Mouse (Mus musculus) forebrain, embryonic 15.5 days (tissue): ENCODE measurements at regions not wholly inside any gene's neighbourhood (a gene's known extent, or its start where the extent isn't known, plus 50 kb on each side); places are given as distances from the start of the nearest gene placed in this dataset.

Experiments used
- ATAC-seq: fragments of 200-750 bp; cut with Nextera tagmentation; replicated peaks from 2 replicates; pipeline ENCODE4 v1.8.0; 2017; ENCODE audit warnings: mild to moderate bottlenecking, moderate TSS enrichment, moderate library complexity
- H3K27ac ChIP-seq: fragments of 300-500 bp; sonication (generic); replicated peaks from 2 replicates; pipeline ENCODE4 v1.5.1; 2015; ENCODE audit warnings: mild to moderate bottlenecking, inconsistent platforms
- H3K27me3 ChIP-seq: fragments of 300-500 bp; sonication (generic); 2 replicates; pipeline ENCODE4 v1.6.1; 2015; ENCODE audit warnings: inconsistent platforms
- H3K36me3 ChIP-seq: fragments of 300-500 bp; sonication (generic); 2 replicates; pipeline ENCODE4 v1.6.1; 2015; ENCODE audit warnings: mild to moderate bottlenecking, inconsistent platforms
- H3K4me1 ChIP-seq: fragments of 300-500 bp; sonication (generic); 2 replicates; pipeline ENCODE4 v1.6.1; 2015; ENCODE audit warnings: inconsistent platforms
- H3K4me2 ChIP-seq: fragments of 300-500 bp; sonication (generic); replicated peaks from 2 replicates; pipeline ENCODE4 v1.6.1; 2015; ENCODE audit warnings: mild to moderate bottlenecking, inconsistent platforms
- H3K4me3 ChIP-seq: fragments of 300-500 bp; sonication (generic); 2 replicates; pipeline ENCODE4 v1.5.1; 2015; ENCODE audit warnings: mild to moderate bottlenecking, inconsistent platforms
- H3K9ac ChIP-seq: fragments of 300-500 bp; sonication (generic); replicated peaks from 2 replicates; pipeline ENCODE4 v1.6.1; 2015; ENCODE audit warnings: mild to moderate bottlenecking, inconsistent platforms
- H3K9me3 ChIP-seq: fragments of 300-500 bp; sonication (generic); 2 replicates; pipeline ENCODE4 v1.6.1; 2016; ENCODE audit warnings: inconsistent platforms
- WGBS: fragments of 180-500 bp; shearing (Covaris S2); methylation state at CpG from one replicate; pipeline ENCODE4 v1.1.7; 2015; ENCODE audit warnings: mixed read lengths; 5-methylcytosine and 5-hydroxymethylcytosine counted together

DNA sequence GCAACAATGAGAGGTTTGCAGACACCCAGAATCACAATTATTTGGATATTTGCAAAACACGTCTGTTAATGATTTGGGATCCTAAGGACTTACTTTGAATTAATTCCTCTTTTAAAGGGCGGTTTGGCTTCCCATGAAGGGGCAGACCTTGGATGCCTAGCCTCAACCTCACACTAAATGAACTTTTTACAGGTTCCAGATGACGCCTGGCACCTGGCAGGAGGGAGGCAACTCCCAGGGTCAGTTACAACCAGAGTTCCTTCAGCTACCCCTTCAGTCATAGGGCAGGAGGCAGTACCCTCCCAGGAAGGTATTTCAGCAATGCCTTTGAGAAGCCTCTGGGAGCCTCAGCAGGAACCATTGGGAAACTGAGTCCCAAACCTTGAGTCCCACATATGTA lies 57.9 kb upstream of the Stx18 start:
- no peak overlapping the region for H3K4me3 ChIP-seq
- no peak for ATAC-seq
- H3K27me3 ChIP-seq: no peaks in the 10 kb centered on the region
- H3K9ac ChIP-seq: no peak overlapping the region
- no peak overlapping the region for H3K27ac ChIP-seq
- WGBS: 87% methylated on average over 3 of the region's 3 CpGs
- H3K36me3 ChIP-seq: no peaks in the 10 kb centered on the region
- H3K4me2 ChIP-seq: no peak overlapping the region
- no peaks in the 10 kb centered on the region for H3K4me1 ChIP-seq
- no peaks in the 10 kb centered on the region for H3K9me3 ChIP-seq

DNA sequence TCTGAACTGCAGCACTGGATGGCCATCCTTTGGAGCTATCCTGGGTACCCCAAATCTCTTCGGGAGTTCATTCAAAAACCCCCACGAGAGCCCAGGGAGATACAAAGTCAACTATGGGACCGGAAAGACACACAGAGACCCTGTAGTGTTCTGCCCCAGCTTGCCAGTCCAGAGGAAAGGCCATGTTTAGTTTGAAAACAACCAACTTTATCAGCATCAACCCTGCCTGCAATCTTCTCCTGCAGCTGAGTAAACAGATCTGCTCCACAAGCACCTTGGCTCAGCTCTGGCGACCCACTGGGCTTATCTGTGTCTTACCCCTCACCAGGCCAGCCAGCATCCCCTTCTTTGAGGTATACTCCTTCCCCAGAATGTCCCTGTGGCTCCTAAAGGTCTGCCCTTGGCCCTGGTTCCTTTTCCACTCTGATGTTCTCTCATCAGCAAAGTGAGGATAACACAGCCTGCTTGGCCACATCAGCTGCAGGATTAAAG lies 61.6 kb upstream of the Stx18 start:
- ATAC-seq: no peak
- WGBS: 76% methylated on average over 4 of the region's 4 CpGs
- Histone ChIP-seq H3K9ac (no peak overlapping the region), H3K36me3 (no peaks in the 10 kb centered on the region), H3K4me3 (no peak overlapping the region), H3K27ac (no peak overlapping the region), H3K27me3 (no peaks in the 10 kb centered on the region), H3K4me2 (no peak overlapping the region), H3K9me3 (no peaks in the 10 kb centered on the region), H3K4me1 (no peaks in the 10 kb centered on the region)

DNA sequence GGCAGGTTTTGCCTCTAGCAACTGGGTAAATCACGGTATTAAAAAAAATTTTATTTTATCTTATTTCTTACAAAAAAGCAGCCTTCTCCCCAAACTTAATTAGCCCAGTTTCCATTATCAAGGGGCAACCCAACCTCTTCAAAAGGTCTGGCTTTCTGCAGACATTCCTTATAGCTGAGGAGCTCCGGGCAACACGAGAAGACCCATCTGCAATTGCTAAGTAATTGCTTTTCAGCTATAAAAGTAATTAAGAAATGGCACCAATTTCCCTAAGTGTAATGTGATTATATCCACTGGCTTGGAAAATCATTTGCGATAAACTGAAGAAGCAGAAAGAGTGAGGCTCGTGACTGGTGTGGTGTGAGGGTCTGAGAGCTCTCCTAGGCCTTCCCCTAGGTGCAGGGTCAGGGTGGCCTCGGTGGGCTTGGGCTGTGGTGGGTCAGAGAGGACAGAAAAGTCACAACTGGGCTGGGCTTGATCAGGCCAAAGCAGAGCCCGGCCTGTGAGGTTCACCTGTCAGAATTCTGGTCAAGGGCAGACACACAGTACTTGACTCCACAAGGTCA lies 65.5 kb upstream of the Stx18 start:
- ATAC-seq: no peak

DNA sequence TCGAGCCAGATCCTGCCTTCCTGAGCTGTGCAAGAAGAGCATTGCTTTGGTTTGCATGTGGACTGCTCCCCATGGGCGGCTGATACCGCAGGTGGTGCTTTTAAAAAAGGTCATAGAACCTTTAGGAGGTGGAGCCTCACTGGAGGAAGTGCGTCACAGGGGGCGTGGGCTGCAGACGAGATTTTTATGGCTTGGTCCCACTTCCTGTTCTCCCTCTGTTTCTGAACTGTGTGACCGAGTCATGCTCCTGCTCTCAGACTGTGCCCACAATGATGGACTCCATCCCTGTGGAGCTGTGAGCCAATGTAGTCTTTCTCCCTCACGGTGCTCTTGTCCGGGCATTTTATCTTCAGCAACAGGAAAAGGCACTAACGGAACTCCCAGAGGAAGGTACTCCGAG lies 66.8 kb upstream of the Stx18 start:
- Histone ChIP-seq H3K9ac (no peak overlapping the region), H3K36me3 (no peaks in the 10 kb centered on the region), H3K27me3 (peaks cover 25% of the 10 kb centered on the region), H3K4me3 (no peak overlapping the region), H3K4me1 (no peaks in the 10 kb centered on the region; the same call in 1 of the 2 replicates), H3K27ac (no peak overlapping the region), H3K9me3 (no peaks in the 10 kb centered on the region), H3K4me2 (no peak overlapping the region)
- WGBS: 69% methylated on average over 11 of the region's 11 CpGs
- no peak for ATAC-seq

More for the DNA sequence above, 65.5 kb upstream of the Stx18 start:
- Histone ChIP-seq H3K9me3 (no peaks in the 10 kb centered on the region), H3K27me3 (peaks cover 13% of the 10 kb centered on the region), H3K4me1 (no peaks in the 10 kb centered on the region), H3K36me3 (no peaks in the 10 kb centered on the region), H3K9ac (no peak overlapping the region), H3K27ac (no peak overlapping the region), H3K4me2 (no peak overlapping the region), H3K4me3 (no peak overlapping the region)
- WGBS: 56% methylated on average over 7 of the region's 7 CpGs

DNA sequence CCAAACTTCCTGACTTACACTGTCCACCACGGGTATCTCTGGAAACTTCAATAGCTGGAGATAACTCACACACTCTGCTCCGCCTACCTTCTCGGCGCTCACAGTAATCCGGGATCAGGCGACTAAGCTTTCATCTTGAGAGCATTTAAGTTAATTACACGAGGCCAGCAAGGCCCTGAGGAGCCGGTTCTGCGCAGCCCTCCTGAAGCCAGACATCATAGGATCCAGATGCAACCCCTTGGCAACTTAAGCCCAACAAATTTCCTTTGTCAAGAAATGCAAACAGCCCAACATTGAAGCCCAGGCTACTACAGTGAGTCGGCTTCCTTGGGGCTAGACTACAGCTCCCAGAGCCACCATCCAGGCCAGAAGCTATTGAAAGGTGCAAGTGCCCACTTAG lies 69.9 kb upstream of the Stx18 start:
- Histone ChIP-seq H3K9me3 (no peaks in the 10 kb centered on the region), H3K36me3 (no peaks in the 10 kb centered on the region), H3K27ac (no peak overlapping the region), H3K4me1 (no peaks in the 10 kb centered on the region; the same call in 1 of the 2 replicates), H3K27me3 (peaks cover 31% of the 10 kb centered on the region), H3K4me2 (no peak overlapping the region), H3K9ac (no peak overlapping the region), H3K4me3 (no peak overlapping the region)
- WGBS: 5% methylated on average over 10 of the region's 10 CpGs
- no peak for ATAC-seq

DNA sequence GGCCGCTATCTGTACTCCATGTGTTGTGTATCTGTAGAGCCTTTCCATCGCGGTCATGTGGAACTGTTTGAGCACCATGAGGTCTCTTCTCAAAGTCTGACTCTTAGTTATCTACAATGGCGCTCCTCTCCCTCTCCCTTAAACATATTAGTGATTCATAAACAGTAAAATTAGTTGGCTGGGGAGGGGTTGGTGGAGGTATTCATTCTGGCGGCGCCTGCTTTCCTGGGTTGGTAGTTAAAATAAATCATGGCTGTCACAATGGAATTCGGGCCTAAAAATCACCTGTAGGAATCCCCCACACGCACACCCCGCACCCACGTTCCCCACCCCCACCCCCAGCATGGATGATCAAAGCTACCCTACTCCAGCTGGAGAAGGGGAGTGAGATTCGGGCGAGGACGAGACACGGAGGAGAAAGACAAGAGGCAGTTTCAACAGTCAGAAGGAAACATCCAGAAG lies 70.6 kb upstream of the Stx18 start:
- ATAC-seq: no peak
- WGBS: 8% methylated on average over 14 of the region's 14 CpGs
- H3K4me3 ChIP-seq: no peak overlapping the region
- peaks cover 34% of the 10 kb centered on the region for H3K27me3 ChIP-seq
- no peaks in the 10 kb centered on the region for H3K36me3 ChIP-seq
- H3K9ac ChIP-seq: no peak overlapping the region
- H3K9me3 ChIP-seq: no peaks in the 10 kb centered on the region
- no peak overlapping the region for H3K4me2 ChIP-seq
- no peak overlapping the region for H3K27ac ChIP-seq
- H3K4me1 ChIP-seq: no peaks in the 10 kb centered on the region; the same call in 1 of the 2 replicates

DNA sequence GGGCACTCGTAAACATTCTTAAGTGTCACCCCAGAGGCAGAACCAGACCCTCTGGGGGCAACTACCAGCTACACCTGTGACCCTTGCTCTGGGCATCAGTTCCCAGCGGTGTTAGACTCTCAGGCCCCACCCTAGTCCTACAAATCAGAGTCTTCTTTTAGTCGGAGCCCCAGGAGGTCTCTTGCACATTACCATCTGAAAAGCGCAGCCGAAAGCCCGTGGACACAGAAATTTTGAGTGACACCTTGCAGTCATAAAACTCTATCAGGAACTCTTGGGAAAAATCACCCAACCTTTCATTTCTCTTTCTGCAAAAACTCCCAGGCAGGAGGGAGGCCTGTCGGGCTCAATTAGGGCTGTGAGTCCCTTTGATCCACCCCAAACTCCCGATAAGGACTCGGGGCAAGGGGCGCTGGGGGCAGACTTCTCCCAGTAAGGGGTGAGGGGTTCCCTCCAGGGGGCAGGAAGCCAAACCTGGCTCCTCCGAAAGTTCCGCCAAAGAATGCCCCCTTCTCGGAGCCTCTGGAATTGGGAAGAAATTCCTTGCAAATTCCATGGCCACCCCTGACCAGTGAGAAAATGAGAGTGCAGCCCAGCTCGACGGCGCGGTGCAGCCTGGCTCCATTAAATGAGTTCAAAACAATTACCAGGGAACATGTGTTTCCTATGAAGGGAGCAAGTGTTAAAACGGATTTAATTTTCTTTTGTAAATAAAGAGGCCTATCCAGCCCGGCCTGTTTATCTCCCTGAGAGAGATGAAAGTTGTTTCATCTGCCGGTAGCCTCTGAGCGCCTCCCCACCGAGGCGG lies 71.2 kb upstream of the Stx18 start:
- 5% methylated on average over 23 of the region's 23 CpGs for WGBS
- H3K9me3 ChIP-seq: no peaks in the 10 kb centered on the region
- H3K27ac ChIP-seq: no peak overlapping the region
- no peaks in the 10 kb centered on the region; the same call in 1 of the 2 replicates for H3K4me1 ChIP-seq
- no peaks in the 10 kb centered on the region for H3K36me3 ChIP-seq
- no peak for ATAC-seq
- H3K27me3 ChIP-seq: peaks cover 38% of the 10 kb centered on the region
- no peak overlapping the region for H3K9ac ChIP-seq
- no peak overlapping the region for H3K4me2 ChIP-seq
- H3K4me3 ChIP-seq: no peak overlapping the region

DNA sequence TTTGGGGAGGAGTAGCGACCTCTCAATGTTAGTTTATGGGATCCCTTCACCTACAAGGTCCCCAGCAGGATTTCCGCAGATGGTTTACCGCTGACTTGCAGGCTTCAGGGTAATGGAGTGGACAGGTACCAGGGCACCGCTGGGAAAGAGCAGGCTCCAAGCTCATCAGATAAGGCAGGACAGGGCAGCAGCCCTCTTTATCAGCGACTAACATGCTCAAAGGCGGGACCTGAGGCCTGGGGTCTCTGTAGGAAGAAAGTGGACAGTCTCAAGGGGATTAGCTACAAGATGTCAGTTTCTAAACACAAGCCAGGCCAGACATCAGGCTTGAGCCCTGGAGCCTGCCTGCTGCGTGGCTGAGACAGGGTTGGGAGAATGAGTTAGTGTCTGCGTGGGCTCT lies 74.9 kb upstream of the Stx18 start:
- H3K4me1 ChIP-seq: no peaks in the 10 kb centered on the region; the same call in 1 of the 2 replicates
- H3K4me3 ChIP-seq: no peak overlapping the region
- no peak overlapping the region for H3K4me2 ChIP-seq
- no peaks in the 10 kb centered on the region for H3K36me3 ChIP-seq
- no peak overlapping the region for H3K27ac ChIP-seq
- no peaks in the 10 kb centered on the region for H3K9me3 ChIP-seq
- WGBS: 65% methylated on average over 8 of the region's 8 CpGs
- H3K27me3 ChIP-seq: peaks cover 34% of the 10 kb centered on the region
- H3K9ac ChIP-seq: no peak overlapping the region
- ATAC-seq: no peak

DNA sequence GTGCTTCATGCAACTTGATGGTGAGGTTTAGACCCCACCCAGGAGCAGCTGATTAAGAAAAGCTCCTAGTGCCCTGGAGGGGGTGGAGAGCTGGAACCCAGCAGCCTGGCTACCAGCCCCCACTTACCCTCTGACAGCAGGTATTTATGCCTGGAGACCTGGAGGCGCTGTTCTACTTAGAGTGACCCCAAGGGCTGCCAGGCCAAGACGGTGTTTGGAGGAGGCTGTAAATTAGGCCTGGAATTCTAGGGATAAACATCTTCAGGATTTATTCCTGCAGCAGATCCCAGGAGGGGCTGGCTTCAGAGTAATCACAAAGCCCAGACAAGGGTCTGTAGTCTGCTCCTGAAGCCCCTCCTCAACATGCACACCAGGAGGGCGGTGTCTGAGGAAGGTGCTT lies 76.0 kb upstream of the Stx18 start:
- H3K4me2 ChIP-seq: no peak overlapping the region
- no peaks in the 10 kb centered on the region for H3K9me3 ChIP-seq
- no peak for ATAC-seq
- no peak overlapping the region for H3K9ac ChIP-seq
- no peak overlapping the region for H3K4me3 ChIP-seq
- H3K36me3 ChIP-seq: no peaks in the 10 kb centered on the region
- no peak overlapping the region for H3K27ac ChIP-seq
- peaks cover 23% of the 10 kb centered on the region for H3K27me3 ChIP-seq
- 33% methylated on average over 3 of the region's 3 CpGs for WGBS
- no peaks in the 10 kb centered on the region; the same call in 1 of the 2 replicates for H3K4me1 ChIP-seq

DNA sequence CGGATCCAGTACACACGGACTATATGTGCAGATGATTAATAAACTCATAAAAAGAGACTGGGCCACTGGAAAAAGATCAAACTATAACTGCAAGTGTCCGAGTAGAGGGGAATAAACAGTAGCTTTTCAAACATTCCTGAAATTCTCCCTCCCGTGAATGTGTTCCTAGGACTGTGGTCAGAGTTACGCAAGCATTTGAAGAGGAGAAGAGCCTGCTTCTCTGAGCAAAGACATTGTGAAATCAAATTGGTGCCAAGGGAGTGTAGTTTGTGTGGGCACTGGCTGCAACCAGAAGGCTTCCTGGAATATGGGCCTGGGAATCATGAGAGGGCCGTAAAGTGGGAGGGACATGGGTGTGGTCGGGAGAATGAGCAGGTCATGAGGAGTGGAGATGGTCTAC lies 78.3 kb upstream of the Stx18 start:
- Histone ChIP-seq H3K9me3 (no peaks in the 10 kb centered on the region), H3K36me3 (no peaks in the 10 kb centered on the region), H3K4me3 (no peak overlapping the region), H3K27ac (no peak overlapping the region), H3K4me2 (no peak overlapping the region), H3K9ac (no peak overlapping the region), H3K4me1 (no peaks in the 10 kb centered on the region), H3K27me3 (peaks cover 10% of the 10 kb centered on the region)
- WGBS: 90% methylated on average over 7 of the region's 7 CpGs
- ATAC-seq: no peak

DNA sequence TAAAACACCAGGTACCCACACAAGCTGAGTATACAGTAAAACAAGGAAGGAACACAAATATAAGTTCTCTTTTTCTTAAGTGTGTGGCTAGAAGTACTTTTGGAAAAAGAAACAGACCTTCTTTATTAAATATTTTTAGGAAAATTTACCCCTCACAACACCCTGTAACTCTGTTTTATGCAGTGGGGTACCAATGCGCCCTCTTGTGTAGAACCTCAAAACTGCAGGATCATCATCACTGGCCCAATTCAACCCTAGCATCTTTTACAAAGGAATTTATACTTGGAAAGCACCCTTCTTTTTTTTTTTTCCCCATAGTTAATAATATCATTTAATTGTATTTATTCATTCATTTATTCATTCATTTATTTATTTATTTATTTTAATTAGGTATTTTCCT lies 86.4 kb upstream of the Stx18 start:
- Histone ChIP-seq H3K36me3 (no peaks in the 10 kb centered on the region), H3K27ac (no peak overlapping the region), H3K4me3 (no peak overlapping the region), H3K9ac (no peak overlapping the region), H3K9me3 (no peaks in the 10 kb centered on the region), H3K4me2 (no peak overlapping the region), H3K27me3 (no peaks in the 10 kb centered on the region), H3K4me1 (no peaks in the 10 kb centered on the region)
- WGBS: 0% methylated on average over 1 of the region's 1 CpGs
- no peak for ATAC-seq

DNA sequence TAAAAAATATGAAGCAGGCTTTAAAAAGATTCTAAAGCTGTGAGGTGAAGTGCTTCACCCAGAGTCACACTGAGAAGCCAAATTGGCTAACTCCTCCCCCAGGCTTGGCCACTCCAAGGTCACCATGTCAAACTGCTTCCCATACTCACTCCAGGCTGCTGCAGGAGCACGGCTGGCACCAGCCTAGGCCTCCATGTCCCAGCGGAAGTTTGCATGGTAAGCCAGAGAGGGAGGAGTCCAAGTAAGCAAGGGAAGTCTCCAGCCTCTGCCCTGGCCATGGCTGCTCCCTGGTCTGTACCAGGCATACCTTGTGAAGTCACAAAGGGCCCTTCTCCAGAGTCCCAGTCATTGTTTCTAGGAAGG lies 105.8 kb upstream of the Stx18 start:
- ATAC-seq: no peak
- Histone ChIP-seq H3K4me2 (no peak overlapping the region), H3K27me3 (no peaks in the 10 kb centered on the region), H3K36me3 (no peaks in the 10 kb centered on the region), H3K27ac (no peak overlapping the region), H3K9me3 (no peaks in the 10 kb centered on the region), H3K4me3 (no peak overlapping the region), H3K4me1 (no peaks in the 10 kb centered on the region), H3K9ac (no peak overlapping the region)
- 67% methylated on average over 2 of the region's 2 CpGs for WGBS
